Mouse (Mus musculus) kidney, postnatal 14 days (tissue): ENCODE measurements around the gene Sh2d5.

Experiments
- DNase-seq: peaks from one replicate; pipeline ENCODE4 v3.0.0; 2022; ENCODE audit warnings: mixed read lengths

The Sh2d5 gene

DNA sequence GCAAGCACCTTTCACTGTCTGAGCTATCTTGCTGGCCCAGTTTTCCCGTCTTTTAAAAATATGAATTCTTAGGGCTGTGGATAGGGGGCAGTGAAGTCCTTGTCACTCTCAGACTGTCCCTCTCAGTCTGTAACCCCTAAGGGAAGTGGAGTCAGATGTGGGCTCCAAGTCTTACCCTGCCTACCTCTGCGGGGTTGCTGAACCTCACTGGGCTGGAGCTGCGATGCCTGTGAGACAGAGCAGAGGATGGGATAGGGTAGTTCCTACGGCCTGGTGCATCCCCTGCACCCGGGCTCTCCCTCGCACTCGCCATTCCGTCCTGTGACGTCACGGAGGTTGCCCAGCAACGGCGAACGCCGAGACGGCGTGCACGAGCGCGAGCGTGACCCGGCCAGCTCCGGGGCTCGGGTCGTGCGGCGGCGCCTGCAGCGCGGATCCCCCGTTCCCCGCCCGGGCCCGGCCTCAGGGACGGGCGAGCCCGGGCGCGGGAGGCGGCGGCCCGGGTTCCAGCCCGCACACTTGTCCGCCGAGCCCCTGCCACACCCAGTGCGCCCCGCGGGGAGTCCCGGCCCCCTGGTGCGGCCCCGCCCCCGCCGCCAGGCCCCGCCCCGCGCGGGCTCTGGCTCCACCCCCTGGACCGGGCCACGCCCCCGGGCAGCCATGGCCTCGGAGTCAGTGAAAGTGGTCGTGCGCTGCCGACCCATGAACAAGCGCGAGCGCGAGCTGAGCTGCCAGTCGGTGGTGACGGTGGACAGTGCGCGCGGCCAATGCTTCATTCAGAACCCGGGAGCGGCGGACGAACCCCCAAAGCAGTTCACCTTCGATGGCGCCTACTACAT, 11.9 kb downstream of the Sh2d5 start:
- DNase-seq, result peak; percentile 92

DNA sequence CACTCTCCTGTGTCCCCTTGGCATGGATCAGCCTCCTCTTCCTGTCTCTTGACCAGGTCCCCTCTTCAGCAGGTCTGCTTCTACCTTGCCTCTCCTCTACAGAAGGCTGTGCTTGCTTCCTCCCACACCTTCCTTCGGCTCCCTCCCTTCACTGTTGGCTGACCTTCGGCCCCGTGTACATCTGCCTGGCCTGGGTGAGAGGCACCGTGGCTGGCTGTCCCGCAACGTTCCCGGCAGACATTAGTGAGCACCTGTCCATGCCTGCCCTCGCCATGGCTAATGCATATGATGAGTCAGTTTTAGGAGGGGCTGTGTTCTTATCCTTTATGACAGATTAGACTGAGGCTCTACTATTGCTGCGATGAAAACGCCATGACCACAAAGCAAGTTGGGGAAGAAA, 17.7 kb downstream of the Sh2d5 start:
- no peak for DNase-seq

DNA sequence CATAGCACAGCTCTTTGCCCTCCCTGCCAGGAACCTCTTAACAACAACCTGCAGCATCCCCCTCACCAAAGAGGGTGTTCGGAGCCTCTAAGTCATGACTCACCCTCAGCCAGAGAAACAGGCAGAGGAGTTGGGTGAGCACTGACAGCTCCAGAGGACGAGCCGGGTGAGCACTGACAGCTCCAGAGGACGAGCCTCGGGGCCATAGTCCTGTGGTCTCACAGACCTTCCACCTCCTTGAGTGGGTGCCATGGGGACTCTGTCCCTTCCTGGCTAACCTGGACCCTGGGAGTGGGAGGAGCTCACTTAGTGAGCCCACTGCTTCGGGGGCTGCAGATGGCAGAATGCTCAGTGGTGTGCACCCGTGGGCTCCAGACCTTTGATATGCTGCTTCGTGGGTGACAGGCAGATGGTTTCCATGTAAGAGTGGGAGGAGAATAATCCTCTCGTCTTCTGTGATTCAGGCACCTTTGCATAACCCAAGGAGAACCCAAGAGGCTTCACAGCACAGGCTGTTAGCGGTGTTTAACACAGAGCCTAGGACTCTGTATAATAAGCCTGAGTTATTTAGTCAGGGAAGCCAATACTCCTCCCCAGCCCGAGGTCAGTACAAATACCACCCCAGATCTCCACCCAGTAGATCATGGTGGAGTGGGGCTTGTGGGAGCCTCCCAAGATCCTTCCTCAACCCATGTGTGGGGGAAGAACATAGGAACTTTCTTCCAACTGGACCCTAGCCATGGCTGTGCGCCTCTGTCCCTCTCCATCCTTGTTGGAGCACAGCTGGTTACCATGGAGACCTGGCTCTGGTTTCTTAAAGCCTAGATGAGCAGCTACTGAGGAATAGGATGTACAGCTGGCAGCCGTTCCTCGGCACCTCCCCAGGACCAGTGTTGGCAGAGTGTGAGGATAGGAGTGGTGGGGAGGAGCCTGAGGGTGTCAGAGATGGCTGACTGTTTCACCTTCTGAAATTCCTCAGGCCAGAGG, 22.1 kb downstream of the Sh2d5 start:
- DNase-seq, result no peak

DNA sequence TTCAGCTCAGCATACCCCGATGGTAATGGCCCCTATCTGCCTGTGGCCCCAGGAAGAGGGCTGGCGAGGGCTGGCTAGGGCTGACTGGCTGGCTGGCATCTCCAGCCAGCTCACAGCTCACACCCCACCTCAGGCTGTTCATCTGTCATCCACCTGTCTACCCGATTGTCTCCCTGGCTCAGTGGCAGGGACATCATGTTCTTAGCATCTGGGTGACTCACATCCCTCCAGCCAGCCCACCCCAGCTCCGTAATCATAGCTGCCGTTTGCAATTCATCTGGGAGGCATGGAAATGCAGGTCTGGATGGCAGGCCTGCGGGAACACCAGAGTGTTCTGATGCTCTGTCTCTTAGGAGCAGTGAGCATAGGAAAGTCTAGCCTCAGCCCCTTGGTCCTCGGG, 28.1 kb downstream of the Sh2d5 start:
- no peak for DNase-seq

DNA sequence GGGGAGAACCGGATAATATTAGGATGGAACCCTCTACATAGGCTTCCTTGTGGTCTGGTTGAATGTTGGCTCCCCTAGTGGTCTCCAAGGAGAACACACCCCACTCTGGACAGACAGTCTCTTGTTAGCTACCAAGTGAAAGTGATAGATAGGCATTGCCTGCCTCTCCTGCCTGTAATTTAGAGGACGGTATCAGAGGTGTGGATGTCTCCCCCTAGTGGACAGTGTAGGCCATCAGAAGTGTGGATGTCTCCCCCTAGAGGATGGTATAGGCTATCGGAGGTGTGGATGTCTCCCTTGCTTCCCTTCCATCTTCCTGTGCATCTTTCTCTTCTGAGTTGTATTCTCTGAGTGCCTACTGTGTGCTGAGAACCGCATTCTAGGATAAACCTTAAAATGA, 32.6 kb downstream of the Sh2d5 start:
- peak; percentile 67 for DNase-seq

DNA sequence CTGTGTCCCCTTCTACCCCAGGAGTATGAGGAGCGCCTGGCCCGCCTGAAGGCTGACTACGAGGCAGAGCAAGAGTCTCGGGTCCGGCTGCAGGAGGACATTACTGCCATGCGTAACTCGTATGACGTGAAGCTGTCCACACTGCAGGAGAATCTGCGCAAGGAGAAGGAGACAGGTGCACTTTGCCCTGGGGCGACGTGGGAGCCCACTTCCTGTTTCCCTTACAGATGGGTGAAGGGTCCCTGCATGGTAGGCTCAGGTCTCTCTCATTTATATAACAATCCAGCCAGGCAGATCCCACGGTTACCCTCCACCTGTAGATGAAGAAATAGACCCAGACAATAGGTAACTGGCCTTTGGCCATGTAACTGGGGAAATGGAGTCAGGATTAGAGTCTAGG, 36.2 kb downstream of the Sh2d5 start:
- DNase-seq, result no peak

DNA sequence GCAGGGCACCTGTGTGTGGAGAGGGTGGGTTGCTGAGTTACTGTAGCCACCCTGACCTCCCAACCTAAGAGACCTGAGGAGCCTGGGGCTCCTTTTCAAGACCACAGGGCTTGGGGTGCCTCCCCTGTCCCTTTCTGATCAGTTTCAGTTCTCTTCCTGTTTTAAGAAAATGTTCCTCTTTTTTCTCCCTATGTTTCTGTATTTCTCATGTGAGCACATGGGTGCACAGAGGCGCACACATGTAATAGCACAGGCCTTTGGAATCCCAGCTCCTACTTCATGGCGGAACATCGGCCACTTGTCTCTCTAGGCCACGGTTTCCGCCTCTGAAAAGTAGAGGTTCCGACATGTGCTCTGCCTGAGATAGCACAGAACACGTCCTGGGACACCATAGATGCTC, 38.5 kb downstream of the Sh2d5 start:
- DNase-seq, result no peak

DNA sequence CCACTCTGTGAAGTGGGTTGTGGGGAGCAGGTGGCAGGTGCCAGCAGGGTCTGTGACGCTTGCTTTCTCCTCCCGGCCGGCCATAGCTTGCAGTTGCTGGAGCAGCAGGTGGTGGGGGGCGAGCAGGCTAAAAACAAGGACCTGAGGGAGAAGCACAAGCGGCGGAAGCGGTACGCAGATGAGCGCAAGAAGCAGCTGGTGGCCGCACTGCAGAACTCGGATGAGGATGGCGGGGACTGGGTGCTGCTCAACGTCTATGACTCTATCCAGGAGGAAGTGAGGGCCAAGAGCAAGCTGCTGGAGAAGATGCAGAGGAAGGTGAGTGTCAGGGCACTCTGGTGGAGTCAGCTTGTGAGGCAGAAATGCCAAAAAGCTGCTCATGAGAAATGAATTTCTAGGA, 41.8 kb downstream of the Sh2d5 start:
- DNase-seq, result no peak

DNA sequence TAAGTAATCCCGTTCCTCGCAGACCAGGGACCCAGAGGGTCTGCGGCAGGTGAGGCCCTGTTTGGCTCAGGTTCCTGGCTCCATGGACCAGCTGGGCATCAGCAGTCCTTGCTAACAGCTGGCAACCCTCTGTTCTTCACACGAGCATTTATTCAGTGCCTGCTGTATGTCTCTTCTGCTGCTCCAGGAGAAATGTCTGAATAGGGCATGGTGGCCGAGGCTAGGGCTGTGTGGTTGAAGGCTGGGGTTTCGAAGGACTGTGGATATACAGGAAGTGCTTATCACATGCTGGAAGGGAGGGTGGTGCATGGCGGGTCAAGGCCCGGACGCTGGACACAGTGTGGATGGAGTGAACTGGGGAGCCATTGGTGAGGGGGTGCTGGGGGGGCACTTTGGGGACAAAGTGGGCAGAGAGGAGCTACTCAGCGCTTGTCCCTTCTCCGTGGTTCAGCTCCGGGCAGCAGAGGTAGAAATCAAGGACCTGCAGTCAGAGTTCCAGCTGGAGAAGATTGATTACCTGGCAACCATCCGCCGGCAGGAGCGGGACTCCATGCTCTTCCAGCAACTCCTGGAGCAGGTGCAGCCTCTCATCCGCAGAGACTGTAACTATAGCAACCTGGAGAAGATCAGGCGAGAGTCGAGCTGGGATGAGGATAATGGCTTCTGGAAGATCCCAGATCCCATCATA, 43.2 kb downstream of the Sh2d5 start:
- no peak for DNase-seq

DNA sequence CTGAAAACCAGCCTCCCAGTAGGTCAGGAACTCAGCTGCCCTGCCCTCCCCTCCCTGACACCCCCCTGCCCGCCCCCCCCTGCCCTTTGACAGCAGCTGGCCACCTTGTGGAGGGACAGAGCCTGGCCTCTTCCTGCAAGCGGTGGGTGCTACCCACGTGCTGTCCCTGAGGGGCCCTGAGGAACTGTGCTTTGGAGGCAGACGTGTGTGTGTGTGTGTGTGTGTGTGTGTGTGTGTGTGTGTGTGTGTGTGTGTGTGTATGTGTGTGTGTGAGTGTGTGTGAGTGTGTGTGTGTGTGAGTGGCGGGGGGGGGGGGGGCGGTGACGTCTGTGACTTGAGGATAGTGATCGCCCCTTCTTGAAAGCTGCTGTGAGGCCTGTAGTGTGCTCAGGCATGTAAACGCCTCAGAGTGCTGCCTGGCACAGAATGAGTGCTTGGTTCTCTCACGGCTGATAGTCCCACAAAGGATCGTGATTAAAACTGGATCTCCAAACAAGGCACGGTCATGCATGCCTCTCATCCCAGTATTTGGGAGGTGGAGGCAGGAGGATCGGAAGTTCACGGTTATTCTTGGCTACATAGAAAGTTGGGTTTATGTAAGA, 43.8 kb downstream of the Sh2d5 start:
- DNase-seq, result no peak

DNA sequence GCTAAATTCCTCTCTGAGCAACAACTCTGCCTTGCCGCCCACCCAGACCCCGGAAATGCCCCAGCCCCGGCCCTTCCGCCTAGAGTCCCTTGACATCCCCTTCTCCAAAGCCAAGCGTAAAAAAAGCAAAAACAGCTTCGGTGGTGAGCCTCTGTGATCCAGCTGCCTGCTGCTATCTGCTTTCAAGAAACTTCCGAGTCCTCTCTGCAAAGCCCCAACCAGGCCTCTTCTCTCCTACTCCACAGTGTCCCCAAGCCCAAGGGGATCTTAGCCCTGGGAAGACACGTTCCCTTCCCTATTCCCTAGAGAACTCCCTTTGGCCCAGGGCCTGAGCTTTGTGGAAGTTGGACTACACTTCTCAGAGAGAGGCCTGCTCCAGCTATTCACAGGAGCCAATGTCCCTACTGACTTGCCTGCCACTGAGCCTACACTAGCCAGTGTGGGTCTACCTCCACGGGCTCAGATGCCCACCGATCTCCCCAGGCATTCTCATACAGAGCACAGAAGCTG, 51.1 kb downstream of the Sh2d5 start:
- no peak for DNase-seq

DNA sequence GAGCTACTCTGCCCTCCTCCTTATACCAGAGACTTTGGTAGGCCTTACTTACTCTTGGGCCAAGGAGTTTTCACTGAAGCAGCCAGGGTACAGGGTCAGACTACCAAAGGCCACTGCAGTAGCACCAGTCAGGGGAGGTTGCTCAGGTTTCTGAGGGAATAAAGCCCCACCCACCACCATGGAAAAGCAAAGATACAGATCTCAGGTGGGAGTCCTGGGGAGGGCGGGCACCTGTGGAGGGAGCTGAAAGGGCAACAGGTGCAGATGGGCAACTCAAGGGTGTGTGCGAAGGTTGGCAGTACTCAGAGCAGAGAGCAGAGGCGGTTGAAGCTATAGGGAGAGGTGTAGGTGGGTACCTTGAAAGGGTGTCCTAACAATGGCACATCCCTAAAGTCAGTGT, 52.8 kb downstream of the Sh2d5 start:
- no peak for DNase-seq

DNA sequence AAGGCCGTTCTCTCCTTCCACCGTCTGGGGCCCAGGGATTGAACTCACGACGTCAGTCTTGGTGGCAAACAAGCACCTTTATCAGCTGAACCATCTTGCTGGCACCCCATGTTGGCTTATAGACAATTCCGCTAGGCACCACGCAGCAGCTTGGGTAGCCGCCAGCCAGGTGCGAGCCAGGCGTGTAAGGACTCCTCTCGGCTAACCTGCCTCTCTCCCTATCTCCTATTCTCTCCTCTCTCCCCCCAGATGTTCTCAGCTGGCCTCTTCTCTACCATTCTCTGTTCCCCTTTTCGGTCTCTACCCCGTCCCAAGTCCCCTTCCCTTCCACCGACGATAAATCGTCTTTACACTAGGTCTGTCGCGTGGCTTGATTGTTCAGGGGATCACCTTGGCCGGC, 53.5 kb downstream of the Sh2d5 start:
- DNase-seq, result no peak

DNA sequence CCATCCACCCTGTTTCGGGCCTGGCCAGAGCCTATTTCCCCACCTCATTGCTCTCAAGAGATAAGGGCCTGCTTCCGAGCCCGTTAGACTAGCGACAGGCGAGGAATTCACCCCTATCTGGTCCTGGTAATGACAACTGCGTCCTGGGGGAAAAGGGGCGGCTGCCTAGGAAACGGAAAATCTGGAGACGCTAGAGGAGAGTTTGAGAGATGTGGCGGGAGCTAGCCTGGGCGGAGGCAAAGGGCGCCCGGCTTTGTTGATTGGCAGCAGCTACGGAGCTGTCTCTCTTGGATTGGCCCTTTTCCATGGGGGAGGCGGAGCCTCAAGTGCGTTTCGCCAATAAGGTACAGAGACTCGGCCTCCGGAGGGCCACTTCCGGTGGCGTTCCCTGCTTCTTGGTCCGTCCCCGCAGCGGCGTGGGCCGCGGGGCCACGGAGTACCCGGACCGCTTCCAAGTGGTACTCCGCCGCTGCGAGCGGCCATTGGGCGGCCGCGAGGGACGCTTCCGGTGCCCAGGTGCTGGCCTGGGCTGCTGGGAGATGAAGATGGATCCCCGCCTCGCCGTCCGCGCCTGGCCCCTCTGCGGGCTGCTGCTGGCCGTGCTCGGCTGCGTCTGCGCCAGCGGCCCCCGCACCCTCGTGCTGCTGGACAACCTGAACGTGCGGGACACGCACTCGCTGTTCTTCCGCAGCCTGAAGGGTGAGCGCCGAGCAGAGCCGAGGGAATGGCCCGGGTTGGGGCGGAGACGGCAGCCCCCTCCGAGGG, 54.3 kb downstream of the Sh2d5 start, which contains the start of gene Ddost:
Gene Ddost (plus strand): TSS at position 391 of the 765 bp plus-strand sequence.
- DNase-seq, result peak; percentile 99

DNA sequence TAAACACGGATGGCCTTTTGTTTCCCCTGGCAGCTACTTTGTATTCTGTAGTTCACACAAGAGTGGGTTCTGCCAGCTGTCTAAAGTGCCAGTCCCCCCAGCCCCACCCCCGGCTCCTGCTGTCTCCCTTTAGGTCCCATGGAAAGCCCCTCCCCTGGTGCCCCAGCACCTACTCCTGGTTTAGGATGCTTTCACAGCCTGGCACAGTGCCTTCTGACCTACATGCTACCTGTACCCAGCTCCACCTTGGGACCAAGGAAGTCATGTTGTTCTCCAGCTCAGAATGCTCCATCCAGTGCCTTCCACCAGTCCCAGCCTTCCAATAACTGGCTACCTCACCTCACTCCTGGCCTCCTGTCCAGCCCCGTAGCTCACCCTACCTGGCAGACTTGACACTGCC, 56.8 kb downstream of the Sh2d5 start:
- no peak for DNase-seq

DNA sequence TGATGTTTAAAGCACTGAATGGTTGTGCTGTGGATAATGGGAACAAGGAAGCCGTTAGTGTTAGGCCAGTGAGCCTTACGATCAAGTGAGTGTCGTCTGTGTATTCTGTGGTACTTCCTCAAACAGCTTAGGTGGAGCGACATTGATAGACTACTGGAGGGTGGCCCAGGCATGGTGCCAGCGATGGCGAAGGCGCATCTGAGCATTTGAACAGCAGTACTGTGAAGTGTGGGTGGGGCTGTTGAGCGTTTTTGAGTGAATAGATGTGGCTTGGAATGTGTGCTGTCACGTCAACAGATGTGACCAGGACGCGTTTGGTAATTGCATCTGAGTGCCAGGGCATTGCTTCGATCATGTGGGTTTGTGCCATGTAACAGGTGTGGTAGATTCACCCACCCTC, 57.5 kb downstream of the Sh2d5 start:
- no peak for DNase-seq

DNA sequence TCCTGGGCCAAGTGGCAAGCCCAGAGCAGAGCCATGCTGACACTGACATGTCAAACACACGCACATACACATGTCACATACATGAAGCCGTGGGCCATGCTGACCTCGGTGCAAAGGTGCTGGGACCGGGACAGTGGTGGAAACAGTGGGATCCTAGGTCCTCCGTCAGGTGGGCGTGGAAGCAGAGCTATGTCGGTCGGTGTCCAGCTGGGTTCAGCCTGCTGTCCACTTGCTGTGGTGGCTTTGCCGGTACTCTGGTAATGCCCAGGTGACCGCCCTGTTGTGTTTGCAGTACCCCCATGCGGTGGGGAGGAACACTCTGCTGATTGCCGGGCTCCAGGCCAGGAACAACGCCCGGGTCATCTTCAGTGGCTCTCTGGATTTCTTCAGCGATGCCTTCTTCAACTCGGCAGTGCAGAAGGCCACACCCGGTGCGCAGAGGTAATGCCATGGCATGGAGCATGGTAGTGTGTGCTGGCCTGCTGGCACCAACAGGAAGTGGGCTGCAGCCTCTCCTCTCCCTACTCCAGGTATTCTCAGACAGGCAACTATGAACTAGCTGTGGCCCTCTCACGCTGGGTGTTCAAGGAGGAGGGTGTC, 60.2 kb downstream of the Sh2d5 start:
- DNase-seq, result no peak
